Mouse (Mus musculus) B cell, adult 67 days (primary cell): ENCODE measurements around the gene Tnfsf8. TPM values are rescaled to one million over a fixed set of nuclear protein-coding genes. Genes with fewer than 3 reads are reported as not detected.

Experiments used
- total RNA-seq, 2 experiments: library from RNA; stranded (reverse); gene quantifications; 4 replicates each; pipeline ENCODE4 v1.2.4; 2023

The Tnfsf8 gene
- under 1 TPM; 0.15 to 0.27 TPM for total RNA-seq

DNA sequence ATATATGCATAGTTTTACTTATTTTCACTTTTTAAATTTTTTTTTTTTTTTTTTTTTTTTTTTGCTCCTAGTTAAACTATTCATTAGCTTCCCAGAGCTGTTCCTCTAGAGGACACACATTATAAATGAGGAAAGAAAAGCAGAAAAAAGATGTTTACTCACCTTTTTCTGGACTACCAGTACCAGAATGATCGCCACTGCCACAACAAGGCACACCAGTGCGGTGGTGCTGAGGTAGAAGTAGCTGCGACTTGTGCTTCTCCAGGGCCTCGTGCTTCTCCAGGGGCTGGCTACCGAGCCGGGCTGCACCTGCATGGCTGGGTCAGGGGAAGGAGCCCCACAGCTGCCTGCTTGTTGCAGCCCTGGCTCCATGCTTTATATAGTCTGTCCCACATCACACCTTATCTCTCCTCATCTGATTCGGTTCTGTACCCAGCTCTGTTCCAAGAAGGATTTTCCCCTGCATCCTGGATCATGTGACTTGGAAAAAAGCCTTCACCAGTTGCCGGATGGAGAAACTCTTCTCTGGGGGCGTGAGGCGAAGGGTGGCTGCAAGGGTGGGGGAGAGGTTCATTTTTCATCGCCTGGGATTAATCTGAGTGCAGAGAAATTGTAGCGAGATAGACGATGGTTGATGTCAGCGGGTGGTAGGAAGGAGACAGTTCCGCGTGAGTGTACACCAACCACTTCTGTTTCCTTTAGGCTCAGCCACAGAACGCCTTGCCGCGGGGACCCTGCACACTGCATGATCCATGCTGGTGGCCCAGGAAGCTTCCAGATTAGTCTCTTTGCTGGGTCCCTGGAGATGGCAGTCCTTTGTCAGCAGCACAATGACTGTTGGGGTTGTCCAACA lies at the start of gene Tnfsf8:
Gene Tnfsf8 (minus strand): TSS at position 660 of the 853 bp plus-strand sequence.

Other genes with a start within 250 kb of the Tnfsf8 start
- not detected for gene Tex48, start 238.9 kb downstream of the Tnfsf8 start, total RNA-seq
- gene Gm11214, start 198.0 kb downstream of the Tnfsf8 start, total RNA-seq, result not detected
- not detected for gene Tnfsf15, start 116.2 kb downstream of the Tnfsf8 start, total RNA-seq
- not detected for gene Tnc, start 185.7 kb upstream of the Tnfsf8 start, total RNA-seq